Mouse (Mus musculus): ENCODE results near the gene Rgs8. TPM values are rescaled to one million over a fixed set of nuclear protein-coding genes. Genes with fewer than 3 reads are reported as not detected.

The Rgs8 gene
- polyA plus RNA-seq, 1 experiment from 2014 or later: 26.4 TPM

GRCm38 (mm10) chr1:153677635-153678034, 24.8 kb downstream of the Rgs8 start:
- Histone ChIP-seq H3K4me3 (no peak overlapping the region), H3K27me3 (no peaks in the 10 kb centered on the region), H3K36me3 (no peaks in the 10 kb centered on the region), H3K9ac (no peak overlapping the region), H3K4me2 (no peak overlapping the region), H3K27ac (no peak overlapping the region), H3K9me3 (no peaks in the 10 kb centered on the region), H3K4me1 (replicated peaks) (peaks cover 19% of the 10 kb centered on the region)
- no peak for ATAC-seq (ENCODE audit: low FRiP score)
- WGBS: 65% methylated on average over 6 of the region's 6 CpGs

GRCm38 (mm10) chr1:153679147-153679546, 26.3 kb downstream of the Rgs8 start:
- H3K27ac ChIP-seq: peak overlapping the region; percentile 18; the same call in 1 of the 2 replicates
- H3K27me3 ChIP-seq: no peaks in the 10 kb centered on the region
- no peak overlapping the region for H3K4me3 ChIP-seq
- H3K4me1 ChIP-seq (replicated peaks): peaks cover 19% of the 10 kb centered on the region
- 50% methylated on average over 10 of the region's 10 CpGs for WGBS
- H3K36me3 ChIP-seq: no peaks in the 10 kb centered on the region
- H3K4me2 ChIP-seq: 0 out of 2 replicates have a peak overlapping the region, but pooled peaks have one; percentile 6
- ATAC-seq (ENCODE audit: low FRiP score): no peak
- H3K9ac ChIP-seq: peak overlapping the region; percentile 15; the same call in 1 of the 2 replicates
- no peaks in the 10 kb centered on the region for H3K9me3 ChIP-seq

- Histone ChIP-seq H3K4me3 (no peak overlapping the region), H3K36me3 (no peaks in the 10 kb centered on the region), H3K9ac (no peak overlapping the region), H3K27ac (peak overlapping the region; percentile 18; the same call in 1 of the 2 replicates), H3K27me3 (no peaks in the 10 kb centered on the region), H3K4me2 (0 out of 2 replicates have a peak overlapping the region, but pooled peaks have one; percentile 6), H3K9me3 (no peaks in the 10 kb centered on the region), H3K4me1 (replicated peaks) (peaks cover 19% of the 10 kb centered on the region)
- ATAC-seq (ENCODE audit: low FRiP score): 0 out of 2 replicates have a peak, but pooled peaks have one; percentile 34
- 55% methylated on average over 3 of the region's 3 CpGs for WGBS
Measured at GRCm38 (mm10) chr1:153679653-153680052, 26.8 kb downstream of the Rgs8 start.

GRCm38 (mm10) chr1:153680363-153680762, 27.5 kb downstream of the Rgs8 start:
- Histone ChIP-seq H3K4me3 (no peak overlapping the region), H3K36me3 (no peaks in the 10 kb centered on the region), H3K9ac (no peak overlapping the region), H3K4me1 (replicated peaks) (peaks cover 19% of the 10 kb centered on the region), H3K9me3 (no peaks in the 10 kb centered on the region), H3K27me3 (no peaks in the 10 kb centered on the region), H3K27ac (no peak overlapping the region), H3K4me2 (no peak overlapping the region)
- WGBS: 68% methylated on average over 6 of the region's 6 CpGs
- no peak for ATAC-seq (ENCODE audit: low FRiP score)

GRCm38 (mm10) chr1:153681036-153681435, 28.2 kb downstream of the Rgs8 start:
- Histone ChIP-seq H3K27me3 (no peaks in the 10 kb centered on the region), H3K4me2 (no peak overlapping the region), H3K4me3 (no peak overlapping the region), H3K36me3 (no peaks in the 10 kb centered on the region), H3K9ac (no peak overlapping the region), H3K4me1 (replicated peaks) (peaks cover 19% of the 10 kb centered on the region), H3K9me3 (no peaks in the 10 kb centered on the region), H3K27ac (no peak overlapping the region)
- no peak for ATAC-seq (ENCODE audit: low FRiP score)
- WGBS: 96% methylated on average over 2 of the region's 2 CpGs

- Histone ChIP-seq H3K4me3 (no peak overlapping the region), H3K9ac (no peak overlapping the region), H3K36me3 (no peaks in the 10 kb centered on the region), H3K9me3 (no peaks in the 10 kb centered on the region), H3K4me1 (replicated peaks) (peaks cover 19% of the 10 kb centered on the region), H3K27me3 (no peaks in the 10 kb centered on the region), H3K4me2 (no peak overlapping the region), H3K27ac (no peak overlapping the region)
- ATAC-seq (ENCODE audit: low FRiP score): no peak
- WGBS: 61% methylated on average over 11 of the region's 11 CpGs
Measured at GRCm38 (mm10) chr1:153683190-153683589, 30.4 kb downstream of the Rgs8 start.

- no peak for ATAC-seq (ENCODE audit: low FRiP score)
- Histone ChIP-seq H3K9ac (no peak overlapping the region), H3K9me3 (no peaks in the 10 kb centered on the region), H3K36me3 (no peaks in the 10 kb centered on the region), H3K4me3 (no peak overlapping the region), H3K4me2 (no peak overlapping the region), H3K27ac (no peak overlapping the region), H3K4me1 (replicated peaks) (0 out of 2 replicates have a peak, but pooled peaks cover under 1% of the 10 kb centered on the region), H3K27me3 (no peaks in the 10 kb centered on the region)
- WGBS: 81% methylated on average over 3 of the region's 3 CpGs
Measured at GRCm38 (mm10) chr1:153685630-153686029, 32.8 kb downstream of the Rgs8 start.

- Histone ChIP-seq H3K9me3 (no peaks in the 10 kb centered on the region), H3K27ac (no peak overlapping the region), H3K4me3 (no peak overlapping the region), H3K36me3 (peaks cover 17% of the 10 kb centered on the region), H3K27me3 (no peaks in the 10 kb centered on the region), H3K4me1 (replicated peaks) (peaks cover 12% of the 10 kb centered on the region), H3K9ac (no peak overlapping the region), H3K4me2 (no peak overlapping the region)
- ATAC-seq (ENCODE audit: low FRiP score): no peak
- WGBS: 84% methylated on average over 6 of the region's 6 CpGs
Measured at GRCm38 (mm10) chr1:153692526-153692925, 39.7 kb downstream of the Rgs8 start.

- Histone ChIP-seq H3K36me3 (peaks cover 17% of the 10 kb centered on the region), H3K4me3 (no peak overlapping the region), H3K4me2 (no peak overlapping the region), H3K27me3 (no peaks in the 10 kb centered on the region), H3K4me1 (replicated peaks) (peaks cover 17% of the 10 kb centered on the region), H3K9me3 (no peaks in the 10 kb centered on the region), H3K27ac (no peak overlapping the region), H3K9ac (no peak overlapping the region)
- ATAC-seq (ENCODE audit: low FRiP score): no peak
- 96% methylated on average over 6 of the region's 6 CpGs for WGBS
Measured at GRCm38 (mm10) chr1:153694372-153695120, 41.7 kb downstream of the Rgs8 start.

GRCm38 (mm10) chr1:153695398-153695797, 42.6 kb downstream of the Rgs8 start:
- no peak for ATAC-seq (ENCODE audit: low FRiP score)
- 86% methylated on average over 10 of the region's 10 CpGs for WGBS

GRCm38 (mm10) chr1:153696093-153696492, 43.3 kb downstream of the Rgs8 start:
- H3K27ac ChIP-seq: no peak overlapping the region
- 91% methylated on average over 11 of the region's 11 CpGs for WGBS
- no peak overlapping the region for H3K4me3 ChIP-seq
- H3K9ac ChIP-seq: no peak overlapping the region
- H3K9me3 ChIP-seq: no peaks in the 10 kb centered on the region
- peaks cover 12% of the 10 kb centered on the region for H3K4me1 ChIP-seq (replicated peaks)
- H3K4me2 ChIP-seq: no peak overlapping the region
- ATAC-seq (ENCODE audit: low FRiP score): no peak
- H3K27me3 ChIP-seq: no peaks in the 10 kb centered on the region
- peaks cover 17% of the 10 kb centered on the region for H3K36me3 ChIP-seq

More at GRCm38 (mm10) chr1:153695398-153695797, 42.6 kb downstream of the Rgs8 start:
- Histone ChIP-seq H3K27ac (no peak overlapping the region), H3K27me3 (no peaks in the 10 kb centered on the region), H3K4me1 (replicated peaks) (peaks cover 17% of the 10 kb centered on the region), H3K4me2 (no peak overlapping the region), H3K4me3 (no peak overlapping the region), H3K9ac (no peak overlapping the region), H3K9me3 (no peaks in the 10 kb centered on the region), H3K36me3 (peaks cover 17% of the 10 kb centered on the region)

GRCm38 (mm10) chr1:153696541-153696940, 43.7 kb downstream of the Rgs8 start:
- ATAC-seq (ENCODE audit: low FRiP score): no peak
- peaks cover 8% of the 10 kb centered on the region for H3K4me1 ChIP-seq (replicated peaks)
- no peaks in the 10 kb centered on the region for H3K9me3 ChIP-seq
- H3K27me3 ChIP-seq: no peaks in the 10 kb centered on the region
- H3K4me3 ChIP-seq: no peak overlapping the region
- H3K27ac ChIP-seq: no peak overlapping the region
- no peak overlapping the region for H3K9ac ChIP-seq
- 91% methylated on average over 4 of the region's 4 CpGs for WGBS
- peaks cover 17% of the 10 kb centered on the region for H3K36me3 ChIP-seq
- H3K4me2 ChIP-seq: no peak overlapping the region
